Mouse (Mus musculus) lung, embryonic 14.5 days (tissue): ENCODE measurements around the gene Cry2. TPM values are rescaled to one million over a fixed set of nuclear protein-coding genes. Genes with fewer than 3 reads are reported as not detected.

ENCODE experiments used
- ATAC-seq: fragments of 200-750 bp; cut with Nextera tagmentation; 2 replicates; pipeline ENCODE4 v1.8.0; 2017; ENCODE audit warnings: mild to moderate bottlenecking, moderate TSS enrichment, moderate library complexity; ENCODE audit not compliant: insufficient read depth
- DNase-seq: peaks from one replicate; pipeline ENCODE4 v3.0.0-alpha.2; 2015
- H3K27ac ChIP-seq: fragments of 300-500 bp; sonication (generic); 2 replicates; pipeline ENCODE4 v1.5.1; 2014; ENCODE audit warnings: low read depth, mild to moderate bottlenecking, moderate library complexity
- H3K27me3 ChIP-seq: fragments of 300-500 bp; sonication (generic); 2 replicates; pipeline ENCODE4 v1.6.1; 2014; ENCODE audit warnings: low read length, control low read depth; ENCODE audit not compliant: insufficient read depth
- H3K36me3 ChIP-seq: fragments of 300-500 bp; sonication (generic); 2 replicates; pipeline ENCODE4 v1.6.1; 2014; ENCODE audit warnings: control low read depth; ENCODE audit not compliant: insufficient read depth
- H3K4me1 ChIP-seq: fragments of 300-500 bp; sonication (generic); 2 replicates; pipeline ENCODE4 v1.6.1; 2014; ENCODE audit warnings: antibody characterized with exemption, control low read depth; ENCODE audit not compliant: insufficient read depth
- H3K4me2 ChIP-seq: fragments of 300-500 bp; sonication (generic); 2 replicates; pipeline ENCODE4 v1.6.1; 2014; ENCODE audit warnings: mild to moderate bottlenecking
- H3K4me3 ChIP-seq: fragments of 300-500 bp; sonication (generic); 2 replicates; pipeline ENCODE4 v1.5.1; 2014; ENCODE audit warnings: low read depth, low read length
- H3K9ac ChIP-seq: fragments of 300-500 bp; sonication (generic); 2 replicates; pipeline ENCODE4 v1.6.1; 2014
- H3K9me3 ChIP-seq: fragments of 300-500 bp; sonication (generic); 2 replicates; pipeline ENCODE4 v1.6.1; 2016; ENCODE audit warnings: low read depth, low read length, control low read depth
- CTCF ChIP-seq: IDR thresholded peaks from 2 replicates; pipeline ENCODE4 v1.5.1; 2016; ENCODE audit warnings: antibody characterized with exemption, low read depth
- WGBS: fragments of 180-500 bp; shearing (Covaris S2); extraction: QIAGEN DNeasy Blood & Tissue Kit; methylation state at CpG from one replicate; pipeline ENCODE4 v1.1.7; 2014; 5-methylcytosine and 5-hydroxymethylcytosine counted together
- polyA plus RNA-seq: library from polyadenylated mRNA; unstranded; fragments of >200 nt; fragmentation: Nextera tagmentation; extraction: Ambion mirVana; gene quantifications from 2 replicates; pipeline ENCODE4 v1.2.1, GENCODE M21; 2014

Gene Cry2
- polyA plus RNA-seq, 1 experiment from 2014 or later = 22.0 TPM

- Histone ChIP-seq H3K36me3 (peaks cover 33% of the 10 kb centered on the region), H3K27me3 (no peaks in the 10 kb centered on the region), H3K27ac (peak overlapping the region; percentile 61), H3K4me3 (no peak overlapping the region), H3K9ac (no peak overlapping the region), H3K4me1 (peaks cover 48% of the 10 kb centered on the region), H3K9me3 (no peaks in the 10 kb centered on the region), H3K4me2 (0 out of 2 replicates have a peak overlapping the region, but pooled peaks have one; percentile 3)
- peak; percentile 86 for DNase-seq
- 34% methylated on average over 6 of the region's 6 CpGs for WGBS
- ATAC-seq = peak; percentile 72
- TF ChIP-seq CTCF = no peak
Measured at GRCm38 (mm10) chr2:92427882-92428281, 6.0 kb downstream of the Cry2 start.

GRCm38 (mm10) chr2:92426426-92426825, 7.4 kb downstream of the Cry2 start:
- H3K4me3 ChIP-seq = no peak overlapping the region
- no peak for TF ChIP-seq CTCF
- peak overlapping the region; percentile 5; the same call in 1 of the 2 replicates for H3K27ac ChIP-seq
- no peak for ATAC-seq
- H3K4me1 ChIP-seq = peaks cover 34% of the 10 kb centered on the region
- H3K36me3 ChIP-seq = peaks cover 48% of the 10 kb centered on the region
- no peak for DNase-seq
- H3K4me2 ChIP-seq = no peak overlapping the region
- no peaks in the 10 kb centered on the region for H3K27me3 ChIP-seq
- H3K9ac ChIP-seq = no peak overlapping the region
- no peaks in the 10 kb centered on the region for H3K9me3 ChIP-seq
- 75% methylated on average over 3 of the region's 3 CpGs for WGBS

- Histone ChIP-seq H3K4me1 (peaks cover 28% of the 10 kb centered on the region), H3K27me3 (no peaks in the 10 kb centered on the region), H3K4me2 (no peak overlapping the region), H3K9me3 (no peaks in the 10 kb centered on the region), H3K9ac (no peak overlapping the region), H3K4me3 (no peak overlapping the region), H3K36me3 (peaks cover 58% of the 10 kb centered on the region), H3K27ac (peak overlapping the region; percentile 60)
- DNase-seq = no peak
- ATAC-seq = 0 out of 2 replicates have a peak, but pooled peaks have one; percentile 5
- no peak for TF ChIP-seq CTCF
- 76% methylated on average over 4 of the region's 4 CpGs for WGBS
Measured at GRCm38 (mm10) chr2:92425366-92425765, 8.5 kb downstream of the Cry2 start.

- H3K9me3 ChIP-seq = no peaks in the 10 kb centered on the region
- peaks cover 64% of the 10 kb centered on the region for H3K36me3 ChIP-seq
- peaks cover 28% of the 10 kb centered on the region for H3K4me1 ChIP-seq
- H3K4me2 ChIP-seq = peak overlapping the region; percentile 8; the same call in 1 of the 2 replicates
- H3K27me3 ChIP-seq = no peaks in the 10 kb centered on the region
- TF ChIP-seq CTCF = no peak
- DNase-seq = peak; percentile 68
- ATAC-seq = peak; percentile 68
- H3K27ac ChIP-seq = peak overlapping the region; percentile 94
- H3K9ac ChIP-seq = no peak overlapping the region
- WGBS = 66% methylated on average over 9 of the region's 9 CpGs
- no peak overlapping the region for H3K4me3 ChIP-seq
Measured at GRCm38 (mm10) chr2:92424462-92425308, 9.2 kb downstream of the Cry2 start.

- DNase-seq (peak; percentile 67), ATAC-seq (peak; percentile 36)
- Histone ChIP-seq H3K9me3 (no peaks in the 10 kb centered on the region), H3K27me3 (no peaks in the 10 kb centered on the region), H3K36me3 (peaks cover 69% of the 10 kb centered on the region), H3K27ac (peak overlapping the region; percentile 94), H3K4me1 (peaks cover 23% of the 10 kb centered on the region), H3K4me3 (no peak overlapping the region), H3K9ac (no peak overlapping the region), H3K4me2 (peak overlapping the region; percentile 8; the same call in 1 of the 2 replicates)
- TF ChIP-seq CTCF = no peak
- 74% methylated on average over 9 of the region's 9 CpGs for WGBS
Measured at GRCm38 (mm10) chr2:92423702-92424461, 10.0 kb downstream of the Cry2 start.

- H3K9ac ChIP-seq = no peak overlapping the region
- H3K36me3 ChIP-seq = peaks cover 76% of the 10 kb centered on the region
- no peak overlapping the region for H3K4me2 ChIP-seq
- peaks cover 19% of the 10 kb centered on the region for H3K4me1 ChIP-seq
- H3K27me3 ChIP-seq = no peaks in the 10 kb centered on the region
- no peak for TF ChIP-seq CTCF
- DNase-seq = no peak
- 91% methylated on average over 9 of the region's 9 CpGs for WGBS
- no peak overlapping the region for H3K4me3 ChIP-seq
- ATAC-seq = no peak
- no peaks in the 10 kb centered on the region for H3K9me3 ChIP-seq
- peak overlapping the region; percentile 94; the same call in 1 of the 2 replicates for H3K27ac ChIP-seq
Measured at GRCm38 (mm10) chr2:92423156-92423555, 10.7 kb downstream of the Cry2 start.
